Mouse (Mus musculus) midbrain, embryonic 13.5 days (tissue): ENCODE data around the gene Atp8b4. TPM values are rescaled to one million over a fixed set of nuclear protein-coding genes. Genes with fewer than 3 reads are reported as not detected.

Experiments used
- ATAC-seq: fragments of 200-750 bp; cut with Nextera tagmentation; 2 replicates; pipeline ENCODE4 v1.8.0; 2017; ENCODE audit warnings: mild to moderate bottlenecking, moderate TSS enrichment, moderate library complexity
- H3K27ac ChIP-seq: fragments of 300-500 bp; sonication (generic); 2 replicates; pipeline ENCODE4 v1.5.1; 2015; ENCODE audit warnings: inconsistent platforms, mild to moderate bottlenecking, moderate library complexity
- H3K27me3 ChIP-seq: fragments of 300-500 bp; sonication (generic); 2 replicates; pipeline ENCODE4 v1.6.1; 2015; ENCODE audit warnings: mild to moderate bottlenecking, inconsistent platforms
- H3K36me3 ChIP-seq: fragments of 300-500 bp; sonication (generic); 2 replicates; pipeline ENCODE4 v1.6.1; 2015; ENCODE audit warnings: mild to moderate bottlenecking, inconsistent platforms
- H3K4me1 ChIP-seq: fragments of 300-500 bp; sonication (generic); replicated peaks from 2 replicates; pipeline ENCODE4 v1.6.1; 2015; ENCODE audit warnings: inconsistent platforms
- H3K4me2 ChIP-seq: fragments of 300-500 bp; sonication (generic); replicated peaks from 2 replicates; pipeline ENCODE4 v1.6.1; 2015; ENCODE audit warnings: moderate library complexity, mild to moderate bottlenecking, inconsistent platforms
- H3K4me3 ChIP-seq: fragments of 300-500 bp; sonication (generic); replicated peaks from 2 replicates; pipeline ENCODE4 v1.5.1; 2015; ENCODE audit warnings: mild to moderate bottlenecking, inconsistent platforms
- H3K9ac ChIP-seq: fragments of 300-500 bp; sonication (generic); replicated peaks from 2 replicates; pipeline ENCODE4 v1.6.1; 2015; ENCODE audit warnings: mild to moderate bottlenecking, inconsistent platforms
- H3K9me3 ChIP-seq: fragments of 300-500 bp; sonication (generic); 2 replicates; pipeline ENCODE4 v1.6.1; 2016; ENCODE audit warnings: mild to moderate bottlenecking, inconsistent platforms
- WGBS: fragments of 180-500 bp; shearing (Covaris S2); methylation state at CpG from one replicate; pipeline ENCODE4 v1.1.7; 2015; 5-methylcytosine and 5-hydroxymethylcytosine counted together
- polyA plus RNA-seq: library from polyadenylated mRNA; unstranded; fragments of >200 nt; fragmentation: Nextera tagmentation; extraction: Ambion mirVana; gene quantifications from 2 replicates; pipeline ENCODE4 v1.2.1, GENCODE M21; 2015

Gene Atp8b4
- polyA plus RNA-seq, 1 experiment from 2014 or later: not detected

DNA sequence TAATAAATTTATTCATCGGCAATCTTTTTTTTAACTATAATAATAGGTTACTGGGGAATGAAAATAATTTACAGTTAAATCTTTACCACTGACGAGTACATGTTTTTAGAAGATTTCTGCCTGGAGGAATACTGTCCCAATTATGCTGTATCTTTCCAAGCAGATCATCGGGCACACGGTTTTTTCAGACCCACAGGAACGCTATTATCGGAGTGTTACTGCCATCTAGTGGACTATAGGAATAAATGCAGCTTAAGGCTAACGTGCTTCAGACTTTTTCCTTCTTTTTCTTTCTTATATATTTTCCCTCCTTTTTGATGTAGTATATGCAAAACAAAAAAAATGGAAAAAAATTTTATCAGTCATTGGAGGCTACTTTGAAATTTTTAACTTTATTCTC is 20.4 kb upstream of the Atp8b4 start:
- Histone ChIP-seq H3K4me1 (no peaks in the 10 kb centered on the region), H3K36me3 (no peaks in the 10 kb centered on the region), H3K4me2 (no peak overlapping the region), H3K27me3 (no peaks in the 10 kb centered on the region), H3K4me3 (no peak overlapping the region), H3K9ac (no peak overlapping the region), H3K27ac (no peak overlapping the region), H3K9me3 (no peaks in the 10 kb centered on the region)
- ATAC-seq: no peak
- WGBS: 16% methylated on average over 7 of the region's 7 CpGs

GRCm38 (mm10) chr2:126519872-126520581 is 19.6 kb upstream of the Atp8b4 start:
- no peaks in the 10 kb centered on the region for H3K4me1 ChIP-seq
- H3K4me3 ChIP-seq: no peak overlapping the region
- no peaks in the 10 kb centered on the region for H3K9me3 ChIP-seq
- ATAC-seq: no peak
- H3K36me3 ChIP-seq: no peaks in the 10 kb centered on the region
- no peak overlapping the region for H3K4me2 ChIP-seq
- no peaks in the 10 kb centered on the region for H3K27me3 ChIP-seq
- 90% methylated on average over 11 of the region's 11 CpGs for WGBS
- H3K9ac ChIP-seq: no peak overlapping the region
- H3K27ac ChIP-seq: no peak overlapping the region

- no peaks in the 10 kb centered on the region for H3K9me3 ChIP-seq
- H3K27me3 ChIP-seq: no peaks in the 10 kb centered on the region
- WGBS: 80% methylated on average over 6 of the region's 6 CpGs
- no peak overlapping the region for H3K9ac ChIP-seq
- H3K36me3 ChIP-seq: no peaks in the 10 kb centered on the region
- no peak overlapping the region for H3K4me3 ChIP-seq
- no peaks in the 10 kb centered on the region for H3K4me1 ChIP-seq
- H3K4me2 ChIP-seq: no peak overlapping the region
- no peak overlapping the region for H3K27ac ChIP-seq
- ATAC-seq: no peak
Measured at GRCm38 (mm10) chr2:126515069-126515826, 14.8 kb upstream of the Atp8b4 start.

DNA sequence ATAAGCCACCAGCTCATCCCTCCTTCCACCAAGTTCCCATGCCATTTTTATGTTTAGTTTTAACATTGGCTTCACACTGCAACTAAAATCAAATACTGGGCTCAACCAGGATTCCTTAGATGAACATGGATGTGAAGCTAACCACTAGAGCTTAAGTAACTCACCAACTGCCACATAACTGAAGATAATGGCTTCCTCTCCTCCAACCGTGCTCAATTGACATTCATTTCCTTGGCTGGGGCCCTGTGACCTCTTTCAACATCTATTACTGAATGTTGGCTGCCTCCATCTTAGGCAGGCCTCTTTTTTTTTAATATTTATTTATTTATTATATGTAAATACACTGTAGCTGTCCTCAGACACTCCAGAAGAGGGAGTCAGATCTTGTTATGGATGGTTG is 7.8 kb upstream of the Atp8b4 start:
- Histone ChIP-seq H3K27ac (no peak overlapping the region), H3K4me2 (no peak overlapping the region), H3K36me3 (no peaks in the 10 kb centered on the region), H3K4me3 (no peak overlapping the region), H3K9ac (no peak overlapping the region), H3K4me1 (no peaks in the 10 kb centered on the region), H3K9me3 (no peaks in the 10 kb centered on the region), H3K27me3 (no peaks in the 10 kb centered on the region)
- no peak for ATAC-seq
- WGBS: 58% methylated on average over 1 of the region's 1 CpGs

- H3K4me1 ChIP-seq: no peaks in the 10 kb centered on the region
- H3K4me2 ChIP-seq: no peak overlapping the region
- H3K4me3 ChIP-seq: no peak overlapping the region
- H3K9me3 ChIP-seq: no peaks in the 10 kb centered on the region
- ATAC-seq: no peak
- no peak overlapping the region for H3K9ac ChIP-seq
- no peaks in the 10 kb centered on the region for H3K36me3 ChIP-seq
- no peak overlapping the region for H3K27ac ChIP-seq
- WGBS: 92% methylated on average over 5 of the region's 5 CpGs
- H3K27me3 ChIP-seq: no peaks in the 10 kb centered on the region
Measured at GRCm38 (mm10) chr2:126507477-126507876, 7.0 kb upstream of the Atp8b4 start.

- H3K27ac ChIP-seq: no peak overlapping the region
- ATAC-seq: no peak
- no peaks in the 10 kb centered on the region for H3K9me3 ChIP-seq
- no peak overlapping the region for H3K4me2 ChIP-seq
- no peak overlapping the region for H3K4me3 ChIP-seq
- no peaks in the 10 kb centered on the region for H3K27me3 ChIP-seq
- H3K9ac ChIP-seq: no peak overlapping the region
- WGBS: 70% methylated on average over 1 of the region's 1 CpGs
- H3K36me3 ChIP-seq: no peaks in the 10 kb centered on the region
- H3K4me1 ChIP-seq: no peaks in the 10 kb centered on the region
Measured at GRCm38 (mm10) chr2:126505156-126505555, 4.7 kb upstream of the Atp8b4 start.

DNA sequence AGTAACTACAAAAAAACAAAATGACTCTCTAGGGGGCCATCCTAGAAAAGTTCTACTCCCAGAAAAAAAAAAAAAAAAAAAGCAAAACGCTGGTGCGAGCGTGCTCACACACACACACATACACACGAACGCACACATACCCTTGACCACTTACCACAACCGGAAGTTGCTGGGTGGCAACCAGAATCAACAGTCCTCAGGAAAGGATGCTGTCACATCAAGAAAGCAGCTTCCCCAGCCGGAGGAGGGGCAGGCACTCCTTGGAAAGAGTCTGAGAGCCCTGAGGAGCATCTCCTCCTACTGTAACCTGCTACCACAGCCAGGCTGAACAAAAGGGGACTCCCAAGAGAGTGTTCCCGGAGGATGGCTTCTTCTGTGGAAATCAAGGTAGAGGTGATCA is 744 bp downstream of the Atp8b4 start:
- no peaks in the 10 kb centered on the region for H3K9me3 ChIP-seq
- peaks cover 8% of the 10 kb centered on the region; the same call in 1 of the 2 replicates for H3K4me1 ChIP-seq
- WGBS: 82% methylated on average over 8 of the region's 8 CpGs
- no peak overlapping the region for H3K4me3 ChIP-seq
- H3K27ac ChIP-seq: no peak overlapping the region
- no peaks in the 10 kb centered on the region for H3K27me3 ChIP-seq
- H3K9ac ChIP-seq: no peak overlapping the region
- ATAC-seq: no peak
- H3K36me3 ChIP-seq: no peaks in the 10 kb centered on the region
- H3K4me2 ChIP-seq: no peak overlapping the region

DNA sequence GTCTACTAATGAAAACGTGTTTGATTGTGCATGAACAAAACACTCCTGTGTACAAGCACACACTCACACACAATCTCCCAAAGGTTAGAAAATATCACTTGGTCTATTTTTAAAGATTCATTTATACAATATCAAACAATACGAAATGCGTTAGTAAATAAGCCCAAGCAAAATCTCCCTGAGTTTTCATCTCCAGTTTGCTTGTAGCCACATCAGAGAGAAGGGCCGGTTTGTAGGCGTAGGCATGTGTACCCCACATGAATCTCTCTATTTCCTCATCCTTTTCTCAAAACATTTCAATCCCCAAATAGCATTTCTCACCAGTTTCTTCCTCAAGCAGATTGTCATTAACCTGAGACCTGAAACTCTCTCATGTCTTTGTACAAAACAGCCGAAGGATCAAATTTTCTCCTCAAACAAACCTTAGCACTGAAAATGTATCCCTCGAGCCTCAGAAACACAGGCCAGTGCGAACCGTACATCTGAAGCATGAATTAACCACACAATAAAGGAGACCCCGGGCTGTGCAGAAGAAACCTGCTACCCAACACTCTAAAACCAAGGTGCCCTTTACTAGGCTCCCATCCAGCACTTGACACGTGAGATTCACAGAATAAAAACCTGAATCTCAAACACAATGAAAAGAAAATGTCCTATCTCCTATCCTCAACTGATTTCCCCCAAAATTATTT is 1.6 kb downstream of the Atp8b4 start:
- no peak overlapping the region for H3K4me2 ChIP-seq
- H3K9ac ChIP-seq: no peak overlapping the region
- WGBS: 86% methylated on average over 11 of the region's 11 CpGs
- H3K36me3 ChIP-seq: no peaks in the 10 kb centered on the region
- H3K4me3 ChIP-seq: no peak overlapping the region
- H3K27me3 ChIP-seq: no peaks in the 10 kb centered on the region
- H3K27ac ChIP-seq: no peak overlapping the region
- peaks cover 8% of the 10 kb centered on the region; the same call in 1 of the 2 replicates for H3K4me1 ChIP-seq
- H3K9me3 ChIP-seq: no peaks in the 10 kb centered on the region
- ATAC-seq: no peak

GRCm38 (mm10) chr2:126496838-126497237 is 3.6 kb downstream of the Atp8b4 start:
- Histone ChIP-seq H3K27me3 (no peaks in the 10 kb centered on the region), H3K9ac (no peak overlapping the region), H3K27ac (no peak overlapping the region), H3K9me3 (no peaks in the 10 kb centered on the region), H3K4me2 (no peak overlapping the region), H3K4me1 (peaks cover 8% of the 10 kb centered on the region; the same call in 1 of the 2 replicates), H3K4me3 (no peak overlapping the region), H3K36me3 (no peaks in the 10 kb centered on the region)
- 85% methylated on average over 9 of the region's 9 CpGs for WGBS
- ATAC-seq: no peak

DNA sequence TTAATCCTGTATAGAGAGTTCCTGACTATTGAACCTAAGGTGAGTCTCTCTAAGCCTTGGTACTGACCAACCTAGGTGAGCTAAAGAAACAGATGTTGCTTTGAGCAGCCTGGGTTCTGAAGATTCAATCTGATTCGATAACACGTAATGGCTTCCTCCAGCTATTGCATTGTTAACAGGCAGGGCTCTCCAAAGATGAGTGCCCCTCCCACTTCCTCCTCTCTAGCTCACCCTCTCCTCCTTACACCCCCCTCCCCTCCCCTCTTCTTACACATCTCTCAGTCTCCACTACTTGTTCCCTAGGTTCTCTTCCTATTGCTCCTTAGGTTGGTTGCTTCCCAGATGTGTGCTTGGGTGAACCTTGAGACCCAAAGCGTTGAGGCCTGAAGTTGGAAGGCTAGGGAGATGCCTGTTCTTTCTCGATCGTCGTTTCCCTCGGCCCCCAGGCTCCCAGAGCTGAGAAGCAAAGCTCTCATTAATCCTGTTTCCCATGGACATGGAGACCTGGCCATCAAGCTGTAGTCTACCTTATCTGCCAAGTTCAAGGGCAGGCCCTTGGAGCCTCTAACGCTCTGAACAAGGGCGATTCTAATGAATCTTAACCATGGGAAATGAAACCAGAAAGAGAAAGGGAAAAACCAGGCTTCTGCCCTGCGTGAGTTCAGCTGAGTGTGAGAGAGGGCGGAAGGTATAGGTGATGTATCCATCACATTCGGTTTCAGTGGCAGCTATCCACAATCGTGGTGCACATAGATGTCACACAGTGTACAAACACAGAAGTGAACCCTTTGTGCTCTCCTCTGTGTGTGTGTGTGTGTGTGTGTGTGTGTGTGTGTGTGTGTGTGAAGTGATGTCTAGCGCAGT is 4.4 kb downstream of the Atp8b4 start:
- Histone ChIP-seq H3K4me1 (peaks cover 8% of the 10 kb centered on the region; the same call in 1 of the 2 replicates), H3K9me3 (no peaks in the 10 kb centered on the region), H3K4me3 (no peak overlapping the region), H3K9ac (no peak overlapping the region), H3K36me3 (no peaks in the 10 kb centered on the region), H3K27me3 (no peaks in the 10 kb centered on the region), H3K27ac (no peak overlapping the region), H3K4me2 (no peak overlapping the region)
- ATAC-seq: no peak
- WGBS: 85% methylated on average over 14 of the region's 14 CpGs

DNA sequence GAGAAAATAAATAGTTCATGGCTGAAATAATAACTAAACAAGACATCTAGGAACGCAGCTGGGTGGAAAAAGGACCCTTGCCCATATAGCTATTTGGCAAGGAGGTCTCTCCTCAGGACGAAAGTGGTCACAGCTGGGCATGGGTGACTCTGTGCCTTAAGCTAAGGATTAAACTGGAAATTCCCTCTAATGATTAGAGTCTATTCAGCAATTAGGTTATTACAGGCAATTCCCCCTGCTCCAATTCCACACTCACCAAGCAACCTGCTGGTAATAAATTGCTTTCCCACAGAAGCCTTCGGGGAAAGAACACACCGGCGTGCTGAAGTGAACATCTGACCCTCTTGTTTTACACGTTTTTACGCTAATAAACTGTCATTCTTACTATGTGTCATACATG is 5.2 kb downstream of the Atp8b4 start:
- no peaks in the 10 kb centered on the region for H3K36me3 ChIP-seq
- H3K4me3 ChIP-seq: no peak overlapping the region
- H3K4me2 ChIP-seq: no peak overlapping the region
- 54% methylated on average over 7 of the region's 7 CpGs for WGBS
- no peaks in the 10 kb centered on the region for H3K9me3 ChIP-seq
- H3K9ac ChIP-seq: no peak overlapping the region
- no peak for ATAC-seq
- peaks cover 8% of the 10 kb centered on the region; the same call in 1 of the 2 replicates for H3K4me1 ChIP-seq
- H3K27me3 ChIP-seq: no peaks in the 10 kb centered on the region
- no peak overlapping the region for H3K27ac ChIP-seq
